Mouse (Mus musculus) erythroblast, embryonic 14.5 days (primary cell): ENCODE results near the gene Camk2b. TPM values are rescaled to one million over a fixed set of nuclear protein-coding genes. Genes with fewer than 3 reads are reported as not detected.

ENCODE experiments used
- H3K27me3 ChIP-seq: 2 replicates; pipeline ENCODE4 v1.6.1; 2012; ENCODE audit warnings: inconsistent platforms; ENCODE audit not compliant: control insufficient read depth
- H3K36me3 ChIP-seq: 2 replicates; pipeline ENCODE4 v1.6.1; 2012; ENCODE audit warnings: mild to moderate bottlenecking, inconsistent platforms; ENCODE audit not compliant: control insufficient read depth
- H3K4me1 ChIP-seq: 2 replicates; pipeline ENCODE4 v1.6.1; 2012; ENCODE audit warnings: inconsistent platforms; ENCODE audit not compliant: control insufficient read depth
- H3K4me3 ChIP-seq: replicated peaks from 2 replicates; pipeline ENCODE3; 2012; ENCODE audit warnings: moderate library complexity, mild to moderate bottlenecking, inconsistent platforms
- H3K9me3 ChIP-seq: 2 replicates; pipeline ENCODE4 v1.6.1; 2012; ENCODE audit warnings: low read length, inconsistent platforms, mixed read lengths; ENCODE audit not compliant: control insufficient read depth
- GATA1 ChIP-seq: IDR thresholded peaks from 2 replicates; pipeline ENCODE4 v1.6.1; 2012; ENCODE audit warnings: low read length, inconsistent platforms, mixed read lengths
- TAL1 ChIP-seq: IDR thresholded peaks from 3 replicates; pipeline ENCODE4 v1.6.1; 2012; ENCODE audit warnings: low read length, inconsistent platforms, mixed read lengths
- polyA plus RNA-seq: library from polyadenylated mRNA; stranded (reverse); fragments of >175 nt; gene quantifications from 2 replicates; pipeline ENCODE4 v1.2.3, GENCODE M21; 2012

Gene Camk2b
- polyA plus RNA-seq, 1 experiment: not detected

GRCm38 (mm10) chr11:6061891-6062290, 4.3 kb downstream of the Camk2b start:
- Histone ChIP-seq H3K27me3 (peaks cover 41% of the 10 kb centered on the region), H3K4me3 (no peak overlapping the region), H3K4me1 (no peaks in the 10 kb centered on the region), H3K36me3 (no peaks in the 10 kb centered on the region), H3K9me3 (no peaks in the 10 kb centered on the region)
- TF ChIP-seq GATA1 (no peak), TAL1 (no peak)

DNA sequence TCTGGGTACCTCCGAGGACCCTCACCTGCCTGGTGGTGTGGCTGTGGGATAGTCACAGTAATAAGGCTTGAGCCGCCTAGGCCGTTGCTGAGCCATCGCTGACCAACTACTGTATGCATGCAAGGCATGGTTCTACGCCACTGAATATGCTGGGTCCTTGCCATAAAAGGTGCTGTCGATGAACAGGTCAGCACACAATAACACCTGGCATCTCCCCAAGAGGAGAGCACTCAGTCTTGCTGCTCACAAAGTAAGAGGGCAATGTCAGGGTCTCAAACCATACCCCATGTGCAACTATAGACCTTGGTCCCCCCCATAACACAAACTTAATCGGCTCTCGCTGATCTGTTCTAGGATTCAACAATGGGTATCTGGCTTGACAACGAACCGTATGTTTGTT, 7.0 kb downstream of the Camk2b start:
- peaks cover 13% of the 10 kb centered on the region for H3K27me3 ChIP-seq
- no peaks in the 10 kb centered on the region for H3K9me3 ChIP-seq
- no peak for TF ChIP-seq TAL1
- no peak for TF ChIP-seq GATA1
- no peaks in the 10 kb centered on the region for H3K4me1 ChIP-seq
- H3K36me3 ChIP-seq: no peaks in the 10 kb centered on the region
- no peak overlapping the region for H3K4me3 ChIP-seq

DNA sequence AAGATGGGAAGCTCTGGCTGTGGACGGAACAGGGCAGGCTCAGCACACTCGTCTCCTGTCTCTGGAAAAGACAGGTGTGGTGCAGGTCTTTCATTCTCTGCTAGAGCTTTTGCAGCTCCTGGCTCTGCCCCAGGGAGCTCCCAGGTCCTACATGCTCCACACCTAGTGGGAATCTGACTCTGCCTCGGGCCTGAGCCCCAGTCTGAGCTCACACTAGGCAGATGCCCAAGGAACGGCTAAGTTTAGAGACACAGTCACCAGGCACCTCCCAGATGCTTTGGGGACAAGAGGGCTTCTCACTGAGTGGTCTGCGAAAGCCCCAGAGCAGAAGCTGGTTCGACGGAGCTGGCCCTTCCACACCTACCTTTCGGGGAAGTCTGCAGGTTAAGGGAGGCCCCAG, 12.8 kb downstream of the Camk2b start:
- Histone ChIP-seq H3K36me3 (no peaks in the 10 kb centered on the region), H3K4me3 (no peak overlapping the region), H3K27me3 (no peaks in the 10 kb centered on the region), H3K9me3 (no peaks in the 10 kb centered on the region), H3K4me1 (no peaks in the 10 kb centered on the region)
- no peak for TF ChIP-seq GATA1
- TF ChIP-seq TAL1: no peak

DNA sequence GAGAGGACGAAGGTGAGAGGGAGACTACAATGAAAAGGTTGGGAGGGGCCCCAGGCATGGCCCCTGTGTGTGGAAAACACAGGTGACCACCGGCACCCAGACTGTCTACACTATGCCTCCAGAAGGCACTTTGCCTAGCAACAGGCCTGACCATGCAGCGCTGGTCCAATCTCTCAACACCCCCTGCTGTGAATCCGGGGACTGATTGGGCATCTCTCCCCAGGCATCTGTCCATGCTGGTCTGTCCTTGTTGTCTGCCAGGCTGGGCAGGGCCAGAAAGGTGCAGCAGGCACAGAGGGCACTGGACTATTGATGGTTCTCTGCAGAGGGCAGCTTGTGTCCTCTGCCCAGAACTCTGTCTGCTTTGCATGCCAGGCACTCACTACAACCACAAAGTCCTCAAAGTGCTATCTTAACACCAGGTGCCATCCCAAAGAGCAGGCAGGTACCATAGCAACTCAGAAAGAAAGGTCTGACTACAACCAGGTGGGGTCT, 16.0 kb downstream of the Camk2b start:
- H3K27me3 ChIP-seq: no peaks in the 10 kb centered on the region
- H3K9me3 ChIP-seq: no peaks in the 10 kb centered on the region
- TF ChIP-seq GATA1 (no peak), TAL1 (no peak)
- no peaks in the 10 kb centered on the region for H3K4me1 ChIP-seq
- no peaks in the 10 kb centered on the region for H3K36me3 ChIP-seq
- H3K4me3 ChIP-seq: no peak overlapping the region

GRCm38 (mm10) chr11:6048208-6048607, 18.0 kb downstream of the Camk2b start:
- no peaks in the 10 kb centered on the region for H3K4me1 ChIP-seq
- no peaks in the 10 kb centered on the region for H3K36me3 ChIP-seq
- no peak overlapping the region for H3K4me3 ChIP-seq
- no peaks in the 10 kb centered on the region for H3K27me3 ChIP-seq
- H3K9me3 ChIP-seq: no peaks in the 10 kb centered on the region
- no peak for TF ChIP-seq TAL1
- TF ChIP-seq GATA1: no peak

DNA sequence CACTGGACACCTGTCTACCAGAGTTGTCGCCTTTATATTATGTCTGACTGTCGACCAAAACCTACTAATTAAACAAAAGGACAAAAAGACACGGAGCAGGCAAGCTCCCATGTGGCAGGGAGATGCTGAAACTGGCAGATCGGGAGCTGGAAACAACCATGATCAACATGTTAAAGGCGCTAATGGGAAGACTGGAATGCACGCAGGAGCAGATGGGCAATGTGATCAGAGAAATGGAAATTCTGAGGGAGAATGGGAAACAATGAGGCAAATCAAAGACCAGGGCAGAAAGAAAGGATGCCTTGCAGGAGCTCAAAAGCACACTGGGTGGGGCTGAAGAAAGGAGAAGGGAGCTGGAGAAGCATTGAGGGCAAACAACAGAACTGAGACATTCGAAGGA, 27.2 kb downstream of the Camk2b start:
- Histone ChIP-seq H3K4me1 (no peaks in the 10 kb centered on the region), H3K4me3 (no peak overlapping the region), H3K27me3 (no peaks in the 10 kb centered on the region), H3K36me3 (no peaks in the 10 kb centered on the region), H3K9me3 (no peaks in the 10 kb centered on the region)
- TF ChIP-seq TAL1: no peak

DNA sequence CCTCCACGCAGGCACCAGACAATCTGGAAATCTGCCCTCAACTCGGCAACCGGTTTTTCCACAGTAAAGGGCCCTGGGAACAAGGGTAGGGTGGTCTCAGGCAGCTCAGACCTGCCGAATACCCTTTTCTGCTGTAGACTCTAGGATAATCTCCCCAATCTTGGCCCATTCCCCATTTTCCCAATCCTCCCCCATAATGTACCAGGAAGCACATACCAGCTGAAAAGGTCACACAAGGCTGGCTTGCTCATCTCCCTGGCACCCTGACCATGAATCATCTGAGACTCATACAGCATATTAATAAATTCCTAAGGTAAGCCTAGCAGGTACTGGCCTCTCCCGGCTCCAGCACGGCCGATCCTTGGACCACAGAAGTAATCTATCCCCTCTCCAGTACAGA, 28.5 kb downstream of the Camk2b start:
- TF ChIP-seq TAL1 (no peak), GATA1 (no peak)
- Histone ChIP-seq H3K4me1 (no peaks in the 10 kb centered on the region), H3K9me3 (no peaks in the 10 kb centered on the region), H3K27me3 (no peaks in the 10 kb centered on the region), H3K4me3 (no peak overlapping the region), H3K36me3 (no peaks in the 10 kb centered on the region)

DNA sequence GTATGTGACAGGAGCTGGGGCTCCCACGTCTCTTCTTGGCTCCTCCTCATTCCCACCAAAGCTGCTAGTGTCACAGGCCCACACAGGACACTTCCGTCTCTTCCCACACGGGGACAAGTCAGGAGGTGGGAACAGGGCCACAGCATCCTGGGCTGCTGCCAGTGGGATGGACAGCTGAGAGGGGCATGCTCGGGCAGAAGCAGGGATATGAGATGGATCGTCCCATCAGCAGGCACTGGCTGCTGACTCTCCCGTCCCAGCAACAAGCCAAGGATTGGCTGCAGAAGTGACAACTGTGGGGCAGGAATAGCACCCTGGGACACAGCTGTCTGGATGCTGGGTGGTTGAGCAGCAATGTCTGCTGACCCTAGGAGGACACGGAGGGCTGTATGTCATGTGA, 29.0 kb downstream of the Camk2b start:
- TF ChIP-seq GATA1: no peak
- no peak for TF ChIP-seq TAL1
- H3K4me1 ChIP-seq: no peaks in the 10 kb centered on the region

GRCm38 (mm10) chr11:6036477-6036876, 29.7 kb downstream of the Camk2b start:
- TF ChIP-seq GATA1 (no peak), TAL1 (no peak)
- Histone ChIP-seq H3K4me1 (no peaks in the 10 kb centered on the region), H3K36me3 (no peaks in the 10 kb centered on the region), H3K9me3 (no peaks in the 10 kb centered on the region), H3K4me3 (no peak overlapping the region), H3K27me3 (no peaks in the 10 kb centered on the region)

More for the DNA sequence above, 29.0 kb downstream of the Camk2b start:
- H3K27me3 ChIP-seq: no peaks in the 10 kb centered on the region
- no peak overlapping the region for H3K4me3 ChIP-seq
- no peaks in the 10 kb centered on the region for H3K36me3 ChIP-seq
- H3K9me3 ChIP-seq: no peaks in the 10 kb centered on the region

DNA sequence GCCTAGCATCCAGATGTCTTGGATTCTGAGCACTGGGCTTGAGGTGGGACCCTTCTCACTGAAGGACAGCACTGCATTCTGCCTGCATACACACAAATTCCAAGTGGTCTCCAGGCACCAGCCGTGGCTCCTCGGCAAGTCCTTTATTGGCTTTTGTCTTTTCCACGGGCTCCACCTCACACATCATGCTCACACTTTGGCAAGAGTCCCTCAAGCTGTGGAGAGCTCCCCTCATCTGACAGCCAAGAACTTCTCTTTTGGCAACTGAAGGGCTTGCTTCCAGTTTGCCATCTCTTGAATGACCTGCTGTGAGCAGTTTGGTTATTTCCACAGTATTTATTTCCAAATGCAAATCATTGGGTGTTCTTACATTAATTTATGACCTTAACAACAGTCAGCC, 30.6 kb downstream of the Camk2b start:
- no peaks in the 10 kb centered on the region for H3K9me3 ChIP-seq
- H3K4me1 ChIP-seq: no peaks in the 10 kb centered on the region
- no peaks in the 10 kb centered on the region for H3K36me3 ChIP-seq
- no peak for TF ChIP-seq GATA1
- no peak for TF ChIP-seq TAL1
- H3K4me3 ChIP-seq: no peak overlapping the region
- no peaks in the 10 kb centered on the region for H3K27me3 ChIP-seq
